Mouse (Mus musculus) embryonic facial prominence, embryonic 11.5 days (tissue): ENCODE results near the gene Anapc1. TPM values are rescaled to one million over a fixed set of nuclear protein-coding genes. Genes with fewer than 3 reads are reported as not detected.
A peak's percentile ranks its signal among the peaks of the same experiment; 100 is the strongest.
"Not testable (repeated sequence)": the region's sequence is repeated elsewhere in the genome, so short reads cannot be mapped to it uniquely, and the experiment has no call there.

Source experiments
- ATAC-seq: fragments of 200-750 bp; cut with Nextera tagmentation; replicated peaks from 2 replicates; pipeline ENCODE4 v1.8.0; 2017; ENCODE audit warnings: low read depth; ENCODE audit not compliant: insufficient number of reproducible peaks, low FRiP score, low TSS enrichment
- DNase-seq: peaks from one replicate; pipeline ENCODE4 v3.0.0-alpha.2; 2015; ENCODE audit warnings: low spot score
- H3K27ac ChIP-seq: fragments of 300-500 bp; sonication (generic); replicated peaks from 2 replicates; pipeline ENCODE4 v1.5.1; 2014; ENCODE audit warnings: mild to moderate bottlenecking, low read depth, low read length, control low read depth
- H3K27me3 ChIP-seq: fragments of 300-500 bp; sonication (generic); 2 replicates; pipeline ENCODE4 v1.6.1; 2014; ENCODE audit warnings: mild to moderate bottlenecking, low read length, moderate library complexity, mixed read lengths; ENCODE audit not compliant: control insufficient read depth, insufficient read depth
- H3K36me3 ChIP-seq: fragments of 300-500 bp; sonication (generic); replicated peaks from 2 replicates; pipeline ENCODE4 v1.6.1; 2014; ENCODE audit warnings: low read depth, mild to moderate bottlenecking, low read length, moderate library complexity, mixed read lengths; ENCODE audit not compliant: control insufficient read depth, insufficient read depth
- H3K4me1 ChIP-seq: fragments of 300-500 bp; sonication (generic); 2 replicates; pipeline ENCODE4 v1.6.1; 2014; ENCODE audit warnings: low read length, mixed read lengths; ENCODE audit not compliant: control insufficient read depth, insufficient read depth
- H3K4me2 ChIP-seq: fragments of 300-500 bp; sonication (generic); 2 replicates; pipeline ENCODE4 v1.6.1; 2014; ENCODE audit warnings: low read depth, mild to moderate bottlenecking, control low read depth, low read length, moderate library complexity
- H3K4me3 ChIP-seq: fragments of 300-500 bp; sonication (generic); 2 replicates; pipeline ENCODE4 v1.5.1; 2014; ENCODE audit warnings: low read depth, low read length, control low read depth
- H3K9ac ChIP-seq: fragments of 300-500 bp; sonication (generic); replicated peaks from 2 replicates; pipeline ENCODE4 v1.6.1; 2014; ENCODE audit warnings: mild to moderate bottlenecking, control low read depth, low read length
- H3K9me3 ChIP-seq: fragments of 300-500 bp; sonication (generic); replicated peaks from 2 replicates; pipeline ENCODE4 v1.6.1; 2016; ENCODE audit warnings: mild to moderate bottlenecking, low read length, inconsistent platforms, mixed read lengths; ENCODE audit not compliant: control insufficient read depth
- WGBS: fragments of 180-500 bp; shearing (Covaris S2); extraction: QIAGEN DNeasy Blood & Tissue Kit; methylation state at CpG from one replicate; pipeline ENCODE4 v1.1.7; 2014; 5-methylcytosine and 5-hydroxymethylcytosine counted together
- polyA plus RNA-seq: library from polyadenylated mRNA; unstranded; fragments of >200 nt; fragmentation: Nextera tagmentation; extraction: Ambion mirVana; gene quantifications from 2 replicates; pipeline ENCODE4 v1.2.1, GENCODE M21; 2014

Anapc1 gene
- polyA plus RNA-seq, 1 experiment from 2014 or later, result 90.7 TPM

DNA sequence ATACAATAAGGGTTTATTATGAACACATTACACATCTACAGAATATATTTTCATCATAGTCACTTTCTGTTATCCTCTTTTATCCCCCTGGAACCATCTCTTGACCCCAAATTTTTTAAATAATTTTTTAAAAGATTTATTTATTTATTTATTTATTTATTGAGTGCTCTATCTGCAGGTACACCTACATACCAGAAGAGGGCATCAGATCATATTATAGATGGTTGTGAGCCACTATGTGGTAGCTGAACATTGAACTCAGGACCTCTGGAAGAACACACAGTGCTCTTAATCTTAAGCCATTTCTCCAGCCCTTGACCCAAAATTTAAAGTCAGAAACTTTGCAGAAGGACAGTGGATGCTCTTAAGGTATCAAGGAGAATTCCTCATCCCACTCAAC, 7.4 kb upstream of the Anapc1 start:
- Histone ChIP-seq H3K9ac (no peak overlapping the region), H3K36me3 (no peaks in the 10 kb centered on the region), H3K27ac (no peak overlapping the region), H3K9me3 (no peaks in the 10 kb centered on the region), H3K27me3 (no peaks in the 10 kb centered on the region), H3K4me3 (no peak overlapping the region), H3K4me2 (no peak overlapping the region), H3K4me1 (no peaks in the 10 kb centered on the region; the same call in 1 of the 2 replicates)
- ATAC-seq, result no peak
- no peak for DNase-seq

GRCm38 (mm10) chr2:128693828-128694227, 6.6 kb upstream of the Anapc1 start:
- DNase-seq, H3K27me3 ChIP-seq, H3K4me1 ChIP-seq, H3K9me3 ChIP-seq, H3K4me3 ChIP-seq, ATAC-seq, H3K27ac ChIP-seq, H3K36me3 ChIP-seq, H3K4me2 ChIP-seq, H3K9ac ChIP-seq: not testable (repeated sequence)
- 91% methylated on average over 2 of the region's 3 CpGs for WGBS

- DNase-seq (no peak), ATAC-seq (no peak)
- H3K36me3 ChIP-seq, result no peaks in the 10 kb centered on the region
- no peaks in the 10 kb centered on the region for H3K9me3 ChIP-seq
- H3K27ac ChIP-seq, result no peak overlapping the region
- WGBS, result 78% methylated on average over 4 of the region's 4 CpGs
- H3K4me1 ChIP-seq, result no peaks in the 10 kb centered on the region; the same call in 1 of the 2 replicates
- no peak overlapping the region for H3K9ac ChIP-seq
- H3K27me3 ChIP-seq, result no peaks in the 10 kb centered on the region
- no peak overlapping the region for H3K4me3 ChIP-seq
- no peak overlapping the region for H3K4me2 ChIP-seq
Observed at GRCm38 (mm10) chr2:128693236-128693635, 6.0 kb upstream of the Anapc1 start.

DNA sequence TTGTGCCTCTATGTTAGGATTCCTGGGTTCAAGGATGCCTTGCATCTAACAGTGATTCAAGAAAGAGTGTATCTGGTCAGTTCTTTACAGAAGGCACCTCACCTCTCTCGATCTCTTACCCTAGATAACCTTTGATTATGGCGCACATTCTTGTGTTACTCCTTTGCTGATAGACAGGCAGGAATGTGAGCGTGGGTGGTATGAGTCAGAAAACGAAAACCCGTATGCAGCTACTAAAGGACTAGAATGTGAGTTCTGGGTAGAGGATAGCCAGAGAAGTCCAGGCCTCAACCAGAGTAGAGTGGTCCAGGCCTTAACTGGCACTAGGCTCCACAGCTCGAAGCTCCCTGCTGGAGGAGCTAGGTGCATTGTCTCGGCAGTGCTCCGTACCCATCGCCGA, 5.6 kb upstream of the Anapc1 start:
- no peak overlapping the region for H3K9ac ChIP-seq
- H3K4me1 ChIP-seq, result no peaks in the 10 kb centered on the region; the same call in 1 of the 2 replicates
- 87% methylated on average over 10 of the region's 10 CpGs for WGBS
- H3K4me2 ChIP-seq, result no peak overlapping the region
- H3K27ac ChIP-seq, result no peak overlapping the region
- no peaks in the 10 kb centered on the region for H3K9me3 ChIP-seq
- H3K27me3 ChIP-seq, result no peaks in the 10 kb centered on the region
- DNase-seq (no peak), ATAC-seq (no peak)
- H3K36me3 ChIP-seq, result no peaks in the 10 kb centered on the region
- no peak overlapping the region for H3K4me3 ChIP-seq

DNA sequence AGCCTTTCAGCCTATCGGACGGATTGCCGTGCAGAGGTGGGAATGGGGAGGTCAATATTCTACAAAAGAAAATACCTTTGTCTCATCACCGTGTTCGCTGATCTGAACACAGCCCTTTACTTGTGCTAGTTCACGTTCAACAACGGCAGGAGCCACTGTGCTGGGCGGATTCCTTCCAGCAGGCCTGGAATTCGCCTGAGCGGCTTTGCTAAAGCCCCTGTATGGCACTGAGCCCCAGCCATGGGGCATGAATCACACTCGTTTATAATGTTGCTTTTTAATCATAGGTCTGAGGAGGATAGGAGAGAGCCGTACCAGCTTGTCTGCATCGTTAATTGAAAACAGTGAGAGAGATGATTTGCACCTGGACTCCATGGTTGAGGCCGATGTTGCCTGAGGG, 5.1 kb upstream of the Anapc1 start:
- Histone ChIP-seq H3K9ac (no peak overlapping the region), H3K27me3 (no peaks in the 10 kb centered on the region), H3K9me3 (no peaks in the 10 kb centered on the region), H3K4me3 (no peak overlapping the region), H3K27ac (no peak overlapping the region), H3K4me2 (no peak overlapping the region), H3K4me1 (no peaks in the 10 kb centered on the region; the same call in 1 of the 2 replicates), H3K36me3 (no peaks in the 10 kb centered on the region)
- ATAC-seq (no peak), DNase-seq (no peak)
- WGBS, result 69% methylated on average over 14 of the region's 14 CpGs

- no peaks in the 10 kb centered on the region for H3K9me3 ChIP-seq
- H3K27ac ChIP-seq, result no peak overlapping the region; the same call in 1 of the 2 replicates
- H3K4me3 ChIP-seq, result peak overlapping the region; percentile 90
- peak overlapping the region; percentile 13; the same call in 1 of the 2 replicates for H3K4me2 ChIP-seq
- H3K27me3 ChIP-seq, result no peaks in the 10 kb centered on the region
- H3K4me1 ChIP-seq, result no peaks in the 10 kb centered on the region; the same call in 1 of the 2 replicates
- WGBS, result 46% methylated on average over 10 of the region's 10 CpGs
- ATAC-seq (peak; percentile 54; the same call in 1 of the 2 replicates), DNase-seq (no peak)
- H3K9ac ChIP-seq, result no peak overlapping the region; the same call in 1 of the 2 replicates
- peaks cover 2% of the 10 kb centered on the region; the same call in 1 of the 2 replicates for H3K36me3 ChIP-seq
Observed at GRCm38 (mm10) chr2:128687558-128688120, 448 bp upstream of the Anapc1 start.

- peaks cover 6% of the 10 kb centered on the region for H3K36me3 ChIP-seq
- no peak overlapping the region for H3K4me2 ChIP-seq
- no peak overlapping the region for H3K27ac ChIP-seq
- no peak for ATAC-seq
- H3K27me3 ChIP-seq, result no peaks in the 10 kb centered on the region
- no peaks in the 10 kb centered on the region for H3K4me1 ChIP-seq
- WGBS, result 68% methylated on average over 4 of the region's 4 CpGs
- H3K9ac ChIP-seq, result no peak overlapping the region
- H3K4me3 ChIP-seq, result no peak overlapping the region
- H3K9me3 ChIP-seq, result no peaks in the 10 kb centered on the region
- DNase-seq, result no peak
Observed at GRCm38 (mm10) chr2:128680661-128681060, 6.5 kb downstream of the Anapc1 start.

DNA sequence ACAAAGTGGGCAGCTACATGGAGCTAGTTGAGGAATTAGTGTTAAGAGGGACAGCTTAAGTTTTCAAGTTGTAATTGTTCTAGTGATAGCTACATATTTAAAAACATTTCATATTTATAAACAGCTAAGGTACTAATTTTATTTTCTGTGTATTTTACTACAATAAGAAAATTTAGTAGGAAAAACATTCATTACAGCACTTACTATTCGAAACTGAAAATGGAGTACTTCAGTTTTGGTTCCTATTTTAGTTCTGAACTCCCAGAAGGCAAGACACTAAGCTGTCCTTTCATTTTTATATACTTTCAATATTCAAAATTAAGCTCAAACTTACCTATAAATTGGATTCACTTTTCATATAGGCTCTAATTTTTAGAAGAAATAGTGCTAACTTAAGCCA, 66.6 kb downstream of the Anapc1 start:
- Histone ChIP-seq H3K36me3 (peaks cover 20% of the 10 kb centered on the region), H3K27ac (no peak overlapping the region), H3K9me3 (no peaks in the 10 kb centered on the region), H3K4me1 (no peaks in the 10 kb centered on the region), H3K27me3 (no peaks in the 10 kb centered on the region), H3K4me2 (no peak overlapping the region), H3K9ac (no peak overlapping the region), H3K4me3 (no peak overlapping the region)
- ATAC-seq (no peak), DNase-seq (no peak)
- 94% methylated on average over 1 of the region's 1 CpGs for WGBS
